Mouse (Mus musculus) spleen, adult 2 months (tissue): ENCODE results near the gene Terf2ip. TPM values are rescaled to one million over a fixed set of nuclear protein-coding genes. Genes with fewer than 3 reads are reported as not detected.

Experiments
- DNase-seq, 2 experiments: peaks; one replicate each; pipeline versions ENCODE4 v3.0.0 to v3.0.0-alpha.2; 2012 to 2021; ENCODE audit warnings: low spot score in 2 of 2, low read depth in 1 of 2
- H3K27ac ChIP-seq: fragments of 200-500 bp; 2 replicates; pipeline ENCODE4 v1.5.1; 2012; ENCODE audit warnings: low read length, inconsistent platforms; ENCODE audit not compliant: insufficient read depth
- H3K27me3 ChIP-seq: fragments of 200-500 bp; 2 replicates; pipeline ENCODE4 v1.6.1; 2012; ENCODE audit warnings: mild to moderate bottlenecking, moderate library complexity, low read length, inconsistent platforms; ENCODE audit not compliant: control insufficient read depth, insufficient read depth
- H3K36me3 ChIP-seq: fragments of 200-500 bp; 2 replicates; pipeline ENCODE4 v1.6.1; 2012; ENCODE audit warnings: mild to moderate bottlenecking, low read length, inconsistent platforms; ENCODE audit not compliant: control insufficient read depth, insufficient read depth
- H3K4me1 ChIP-seq: fragments of 200-500 bp; 2 replicates; pipeline ENCODE4 v1.6.1; 2011; ENCODE audit warnings: inconsistent platforms; ENCODE audit not compliant: control insufficient read depth, insufficient read depth, insufficient read length
- H3K4me3 ChIP-seq: fragments of 200-500 bp; 2 replicates; pipeline ENCODE4 v1.5.1; 2011; ENCODE audit warnings: mild to moderate bottlenecking, inconsistent platforms; ENCODE audit not compliant: insufficient read depth, insufficient read length; ENCODE audit errors: extremely low read depth
- CTCF ChIP-seq: fragments of 200-500 bp; IDR thresholded peaks from 2 replicates; pipeline ENCODE4 v1.5.1; 2011; ENCODE audit warnings: mild to moderate bottlenecking, inconsistent platforms; ENCODE audit not compliant: insufficient read depth, insufficient read length, insufficient replicate concordance; ENCODE audit errors: extremely low read depth
- POLR2A ChIP-seq: fragments of 200-500 bp; IDR thresholded peaks from 2 replicates; pipeline ENCODE4 v1.6.1; 2011; ENCODE audit warnings: low read depth, low read length, inconsistent platforms
- WGBS: fragments of 180-500 bp; shearing (Covaris S2); methylation state at CpG from one replicate; pipeline ENCODE4 v1.1.7; 2018; 5-methylcytosine and 5-hydroxymethylcytosine counted together
- polyA plus RNA-seq: library from polyadenylated mRNA; depleted of rRNA; stranded (reverse); fragments of >200 nt; gene quantifications from 2 replicates; pipeline ENCODE4 v1.2.3, GENCODE M21; 2012

The Terf2ip gene
- polyA plus RNA-seq, 1 experiment: 6.9 TPM

GRCm38 (mm10) chr8:112033071-112033470 lies 21.9 kb downstream of the Terf2ip start:
- Histone ChIP-seq H3K27me3 (no peaks in the 10 kb centered on the region), H3K27ac (no peak overlapping the region), H3K36me3 (no peaks in the 10 kb centered on the region), H3K4me1 (no peaks in the 10 kb centered on the region), H3K4me3 (no peak overlapping the region)
- DNase-seq: no peak
- WGBS: 86% methylated on average over 7 of the region's 7 CpGs
- TF ChIP-seq CTCF (no peak), POLR2A (no peak)

GRCm38 (mm10) chr8:112034603-112035002 lies 23.4 kb downstream of the Terf2ip start:
- peak in 1 of 2 experiments; percentile 27 for DNase-seq
- WGBS: 10% methylated on average over 8 of the region's 8 CpGs

GRCm38 (mm10) chr8:112037521-112037920 lies 26.3 kb downstream of the Terf2ip start:
- 80% methylated on average over 18 of the region's 18 CpGs for WGBS
- Histone ChIP-seq H3K27ac (no peak overlapping the region), H3K27me3 (no peaks in the 10 kb centered on the region), H3K4me1 (no peaks in the 10 kb centered on the region), H3K4me3 (no peak overlapping the region), H3K36me3 (no peaks in the 10 kb centered on the region)
- no peak for TF ChIP-seq POLR2A
- no peak for DNase-seq

More at GRCm38 (mm10) chr8:112034603-112035002, 23.4 kb downstream of the Terf2ip start:
- Histone ChIP-seq H3K36me3 (no peaks in the 10 kb centered on the region), H3K4me3 (no peak overlapping the region), H3K27ac (no peak overlapping the region), H3K4me1 (no peaks in the 10 kb centered on the region), H3K27me3 (no peaks in the 10 kb centered on the region)
- no peak for TF ChIP-seq POLR2A
- peak; percentile 60; the same call in 1 of the 2 replicates for TF ChIP-seq CTCF

GRCm38 (mm10) chr8:112045182-112045581 lies 34.0 kb downstream of the Terf2ip start:
- no peak for TF ChIP-seq POLR2A
- 81% methylated on average over 5 of the region's 5 CpGs for WGBS
- DNase-seq: no peak

GRCm38 (mm10) chr8:112045896-112046295 lies 34.7 kb downstream of the Terf2ip start:
- DNase-seq: peak; percentile 39 to 58
- H3K4me1 ChIP-seq: no peaks in the 10 kb centered on the region
- no peaks in the 10 kb centered on the region for H3K36me3 ChIP-seq
- WGBS: under 1% methylated on average over 7 of the region's 7 CpGs
- no peak overlapping the region for H3K27ac ChIP-seq
- H3K27me3 ChIP-seq: no peaks in the 10 kb centered on the region
- TF ChIP-seq CTCF (peak; percentile 74; the same call in 1 of the 2 replicates), POLR2A (no peak)
- no peak overlapping the region for H3K4me3 ChIP-seq

More at GRCm38 (mm10) chr8:112045182-112045581, 34.0 kb downstream of the Terf2ip start:
- H3K27ac ChIP-seq: no peak overlapping the region
- H3K4me1 ChIP-seq: no peaks in the 10 kb centered on the region
- H3K36me3 ChIP-seq: no peaks in the 10 kb centered on the region
- no peak overlapping the region for H3K4me3 ChIP-seq
- no peaks in the 10 kb centered on the region for H3K27me3 ChIP-seq

- 86% methylated on average over 6 of the region's 6 CpGs for WGBS
- Histone ChIP-seq H3K4me1 (no peaks in the 10 kb centered on the region), H3K36me3 (no peaks in the 10 kb centered on the region), H3K4me3 (no peak overlapping the region), H3K27ac (no peak overlapping the region), H3K27me3 (no peaks in the 10 kb centered on the region)
- TF ChIP-seq POLR2A: no peak
- TF ChIP-seq CTCF: no peak
- DNase-seq: no peak
These were observed 37.1 kb downstream of the Terf2ip start for GRCm38 (mm10) chr8:112048293-112048692.

- no peak for TF ChIP-seq POLR2A
- TF ChIP-seq CTCF: no peak
- H3K36me3 ChIP-seq: no peaks in the 10 kb centered on the region
- no peak overlapping the region for H3K27ac ChIP-seq
- DNase-seq: no peak
- no peaks in the 10 kb centered on the region for H3K27me3 ChIP-seq
- H3K4me1 ChIP-seq: no peaks in the 10 kb centered on the region
- no peak overlapping the region for H3K4me3 ChIP-seq
- 77% methylated on average over 6 of the region's 6 CpGs for WGBS
These were observed 38.8 kb downstream of the Terf2ip start for GRCm38 (mm10) chr8:112049984-112050383.
